Mouse (Mus musculus): ENCODE results near the gene Dnaja3.

DNA sequence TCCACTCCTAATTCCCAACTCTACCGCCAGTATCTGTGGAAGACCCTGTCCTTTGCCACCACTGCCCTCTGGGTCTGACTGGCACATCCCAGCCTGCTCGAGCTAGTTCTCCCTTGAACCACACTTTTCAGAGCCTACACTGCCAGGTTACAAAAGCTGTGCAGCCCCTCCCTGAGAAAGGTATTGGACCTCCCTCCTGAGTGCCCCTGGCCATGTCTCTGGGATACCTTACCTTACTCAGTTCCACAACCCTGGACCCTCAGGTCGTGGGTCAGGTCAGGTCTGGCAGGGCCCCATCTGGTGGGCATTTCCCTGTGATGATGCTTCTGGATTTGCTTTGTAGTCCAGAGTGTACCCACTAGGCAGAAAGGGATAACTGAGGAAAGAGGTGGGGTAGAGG lies 40.2 kb upstream of the Dnaja3 start:
- no peak for TF ChIP-seq EP300 (IDR thresholded peaks at IDR 0.05)
- no peak for TF ChIP-seq CTCF (IDR thresholded peaks at IDR 0.05)
